Comparison of ENCODE assay signal across 16 mouse cellular contexts in the genomic region with DNA sequence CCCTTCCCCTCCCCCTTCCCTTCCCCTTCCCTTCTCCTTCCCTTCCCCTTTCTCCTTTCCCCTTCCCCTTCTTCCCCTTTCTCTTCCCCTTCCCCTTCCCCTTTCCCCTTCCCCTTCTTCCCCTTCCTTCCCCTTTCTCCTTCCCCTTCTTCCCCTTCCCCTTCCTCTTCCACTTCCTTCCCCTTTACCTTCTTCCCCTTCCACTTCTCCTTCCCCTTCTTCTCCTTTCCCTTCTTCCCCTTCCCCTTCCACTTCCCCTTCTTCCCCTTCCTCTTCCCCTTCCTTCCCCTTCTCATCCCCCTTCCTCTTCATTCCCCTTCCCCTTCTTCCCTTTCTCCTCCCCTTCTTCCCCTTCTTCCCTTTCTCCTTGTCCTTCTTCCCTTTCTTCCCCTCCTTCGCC.
"Had no signal": no experiment of that assay in that cellular context is flagged by ENCODE, and none has a peak within 500 bp of the region (broad histone marks: within the 10 kb centered on the region; RNA-seq: fewer than 3 reads in every experiment).

No protein-coding gene starts in this region.

- H3K36me3 ChIP-seq: neural tube, embryonic 13.5 days; neural tube, embryonic 15.5 days; stomach, embryonic 15.5 days had no signal

- H3K9me3 ChIP-seq: neural tube, embryonic 13.5 days; neural tube, embryonic 15.5 days; stomach, embryonic 15.5 days had no signal

- DNase-seq: retina, postnatal 1 day; right cerebral cortex, adult 18-20 months; right cerebral cortex, postnatal 14 days; right cerebral cortex, postnatal 25 days; right cerebral cortex, postnatal 4 days; spleen, adult 18-20 months; thymus, adult 18-20 months; thymus, adult 2 months; thymus, postnatal 14 days; thymus, postnatal 25 days; thymus, postnatal 36 days; thymus, postnatal 4 days had no signal

- H3K4me2 ChIP-seq: neural tube, embryonic 13.5 days; neural tube, embryonic 15.5 days; stomach, embryonic 15.5 days had no signal

- H3K27ac ChIP-seq: neural tube, embryonic 13.5 days; neural tube, embryonic 15.5 days; stomach, embryonic 15.5 days; stomach, postnatal 0 days had no signal

- H3K4me3 ChIP-seq: neural tube, embryonic 13.5 days; neural tube, embryonic 15.5 days; stomach, embryonic 15.5 days had no signal

- H3K27me3 ChIP-seq: neural tube, embryonic 13.5 days; neural tube, embryonic 15.5 days; stomach, embryonic 15.5 days had no signal

- H3K4me1 ChIP-seq: neural tube, embryonic 15.5 days; stomach, embryonic 15.5 days had no signal

- H3K9ac ChIP-seq: neural tube, embryonic 13.5 days; neural tube, embryonic 15.5 days; stomach, embryonic 15.5 days had no signal
